Mouse (Mus musculus) kidney, adult 2 months (tissue): ENCODE results near the gene Zfp941. TPM values are rescaled to one million over a fixed set of nuclear protein-coding genes. Genes with fewer than 3 reads are reported as not detected.
"Not testable (repeated sequence)": the region's sequence is repeated elsewhere in the genome, so short reads cannot be mapped to it uniquely, and the experiment has no call there.

ENCODE experiments used
- DNase-seq: peaks from one replicate; pipeline ENCODE4 v3.0.0; 2021
- H3K27ac ChIP-seq: fragments of 200-500 bp; 2 replicates; pipeline ENCODE4 v1.5.1; 2012; ENCODE audit warnings: low read depth, low read length, control low read depth, inconsistent platforms; ENCODE audit not compliant: insufficient read depth
- H3K27me3 ChIP-seq: fragments of 200-500 bp; replicated peaks from 2 replicates; pipeline ENCODE4 v1.6.1; 2012; ENCODE audit warnings: mild to moderate bottlenecking, moderate library complexity, low read length, inconsistent platforms; ENCODE audit not compliant: control insufficient read depth, insufficient read depth
- H3K36me3 ChIP-seq: fragments of 200-500 bp; 2 replicates; pipeline ENCODE4 v1.6.1; 2012; ENCODE audit warnings: mild to moderate bottlenecking, moderate library complexity, low read length, inconsistent platforms; ENCODE audit not compliant: control insufficient read depth, insufficient read depth
- H3K4me1 ChIP-seq: fragments of 200-500 bp; 2 replicates; pipeline ENCODE4 v1.6.1; 2011; ENCODE audit warnings: low read length; ENCODE audit not compliant: control insufficient read depth, insufficient read depth
- H3K4me3 ChIP-seq: fragments of 200-500 bp; 2 replicates; pipeline ENCODE4 v1.5.1; 2011; ENCODE audit warnings: mild to moderate bottlenecking, low read depth, low read length, control low read depth; ENCODE audit not compliant: insufficient read depth
- CTCF ChIP-seq: fragments of 200-500 bp; conservative IDR thresholded peaks from 2 replicates; pipeline ENCODE4 v1.5.1; 2011; ENCODE audit warnings: low read depth, mild to moderate bottlenecking, control low read depth, low read length, moderate library complexity, mixed read lengths; ENCODE audit not compliant: insufficient read depth, insufficient read length
- POLR2A ChIP-seq: fragments of 200-500 bp; IDR thresholded peaks from one replicate; pipeline ENCODE4 v1.6.1; 2011; ENCODE audit warnings: low read depth, low read length, control low read depth
- WGBS: fragments of 180-500 bp; shearing (Covaris S2); methylation state at CpG from one replicate; pipeline ENCODE4 v1.1.7; 2018; 5-methylcytosine and 5-hydroxymethylcytosine counted together
- polyA plus RNA-seq: library from polyadenylated mRNA; depleted of rRNA; stranded (reverse); fragments of >200 nt; gene quantifications from 2 replicates; pipeline ENCODE4 v1.2.3, GENCODE M21; 2012; rRNA removed

The Zfp941 gene
- polyA plus RNA-seq, 1 experiment = 1.0 TPM

- DNase-seq = no peak
- H3K4me1 ChIP-seq = no peaks in the 10 kb centered on the region
- WGBS = 68% methylated on average over 4 of the region's 4 CpGs
- H3K4me3 ChIP-seq = no peak overlapping the region
- no peak overlapping the region for H3K27ac ChIP-seq
- TF ChIP-seq CTCF = no peak
- TF ChIP-seq POLR2A = no peak
- H3K36me3 ChIP-seq = no peaks in the 10 kb centered on the region
- no peaks in the 10 kb centered on the region for H3K27me3 ChIP-seq
These were observed 41.4 kb downstream of the Zfp941 start for GRCm38 (mm10) chr7:140780548-140780947.

- no peaks in the 10 kb centered on the region; the same call in 1 of the 2 replicates for H3K36me3 ChIP-seq
- no peak for DNase-seq
- H3K27ac ChIP-seq = peak overlapping the region; percentile 65
- no peaks in the 10 kb centered on the region for H3K27me3 ChIP-seq
- H3K4me3 ChIP-seq = peak overlapping the region; percentile 47
- H3K4me1 ChIP-seq = peaks cover 2% of the 10 kb centered on the region; the same call in 1 of the 2 replicates
- WGBS = 69% methylated on average over 12 of the region's 12 CpGs
- no peak for TF ChIP-seq POLR2A
- TF ChIP-seq CTCF = peak; percentile 33; the same call in 1 of the 2 replicates
These were observed 55.9 kb downstream of the Zfp941 start for GRCm38 (mm10) chr7:140765888-140766739.

GRCm38 (mm10) chr7:140765391-140765790 is 56.6 kb downstream of the Zfp941 start:
- H3K27ac ChIP-seq, H3K4me1 ChIP-seq, H3K27me3 ChIP-seq, H3K4me3 ChIP-seq, H3K36me3 ChIP-seq: not testable (repeated sequence)
- DNase-seq = peak; percentile 55
- WGBS = 52% methylated on average over 1 of the region's 1 CpGs

GRCm38 (mm10) chr7:140763447-140764020 is 58.4 kb downstream of the Zfp941 start, which contains the start of gene Cyp2e1:
Cyp2e1 (plus strand) TSS chr7:140763739.
- Histone ChIP-seq H3K4me1 (peaks cover 2% of the 10 kb centered on the region; the same call in 1 of the 2 replicates), H3K27ac (peak within 1 kb of the TSS; percentile 92), H3K27me3 (no peaks in the 10 kb centered on the region), H3K4me3 (peak within 1 kb of the TSS; percentile 84), H3K36me3 (no peaks in the 10 kb centered on the region; the same call in 1 of the 2 replicates)
- DNase-seq = peak; percentile 93
- WGBS = 55% methylated on average over 7 of the region's 7 CpGs
- TF ChIP-seq CTCF (no peak), POLR2A (peak; percentile 51)

- Histone ChIP-seq H3K27me3 (no peaks in the 10 kb centered on the region), H3K27ac (no peak overlapping the region), H3K4me1 (no peaks in the 10 kb centered on the region; the same call in 1 of the 2 replicates), H3K4me3 (no peak overlapping the region), H3K36me3 (no peaks in the 10 kb centered on the region; the same call in 1 of the 2 replicates)
- TF ChIP-seq POLR2A = no peak
- no peak for TF ChIP-seq CTCF
- peak; percentile 54 for DNase-seq
These were observed 61.3 kb downstream of the Zfp941 start for GRCm38 (mm10) chr7:140760647-140761046.

Other genes starting within 250 kb of the Zfp941 start
- not detected in 2 replicates for gene Olfr46, start 220.9 kb downstream of the Zfp941 start, polyA plus RNA-seq
- gene Olfr61, start 193.2 kb downstream of the Zfp941 start, polyA plus RNA-seq = not detected in 2 replicates
- not detected in 2 replicates for gene Olfr53, start 175.7 kb downstream of the Zfp941 start, polyA plus RNA-seq
- not detected in 2 replicates for gene Olfr539, start 162.2 kb downstream of the Zfp941 start, polyA plus RNA-seq
- not detected in 2 replicates for gene Olfr45, start 140.2 kb downstream of the Zfp941 start, polyA plus RNA-seq
- gene Olfr541, start 124.9 kb downstream of the Zfp941 start, polyA plus RNA-seq = not detected in 2 replicates
- gene Cyp2e1, start 58.4 kb downstream of the Zfp941 start, polyA plus RNA-seq = 78.0 and 92.8 TPM in 2 replicates
- 0.05 and 0.10 TPM in 2 replicates for gene Syce1, start 34.3 kb downstream of the Zfp941 start, polyA plus RNA-seq
- 7.4 and 9.3 TPM in 2 replicates for gene Urah, start 12.8 kb upstream of the Zfp941 start, polyA plus RNA-seq
- 20.6 and 20.8 TPM in 2 replicates for gene Scgb1c1, start 23.4 kb upstream of the Zfp941 start, polyA plus RNA-seq
- 0.06 and 0.27 TPM in 2 replicates for gene Odf3, start 25.6 kb upstream of the Zfp941 start, polyA plus RNA-seq
- not detected in 2 replicates for gene Gm45785, start 34.2 kb upstream of the Zfp941 start, polyA plus RNA-seq
- 53.1 and 63.8 TPM in 2 replicates for gene Ric8a, start 34.8 kb upstream of the Zfp941 start, polyA plus RNA-seq
- 25.4 and 26.3 TPM in 2 replicates for gene Bet1l, start 35.4 kb upstream of the Zfp941 start, polyA plus RNA-seq
- 66.8 and 75.2 TPM in 2 replicates for gene Psmd13, start 59.8 kb upstream of the Zfp941 start, polyA plus RNA-seq
- gene Sirt3, start 60.1 kb upstream of the Zfp941 start, polyA plus RNA-seq = 155 and 168 TPM in 2 replicates
- gene Cox8b, start 78.3 kb upstream of the Zfp941 start, polyA plus RNA-seq = 111 and 188 TPM in 2 replicates
- 56.6 and 70.7 TPM in 2 replicates for gene Nlrp6, start 98.7 kb upstream of the Zfp941 start, polyA plus RNA-seq
- gene Pgghg, start 119.2 kb upstream of the Zfp941 start, polyA plus RNA-seq = 58.0 and 71.2 TPM in 2 replicates
- gene Ifitm5, start 128.1 kb upstream of the Zfp941 start, polyA plus RNA-seq = 0.87 and 1.4 TPM in 2 replicates
- 0.27 TPM in 1 of 2 replicates, not detected in the other for gene Gm45717, start 133.8 kb upstream of the Zfp941 start, polyA plus RNA-seq
- 642 and 737 TPM in 2 replicates for gene Ifitm2, start 133.8 kb upstream of the Zfp941 start, polyA plus RNA-seq
- gene Ifitm1, start 145.0 kb upstream of the Zfp941 start, polyA plus RNA-seq = 125 and 135 TPM in 2 replicates
- 259 and 313 TPM in 2 replicates for gene Ifitm3, start 188.6 kb upstream of the Zfp941 start, polyA plus RNA-seq
- gene Ifitm6, start 195.7 kb upstream of the Zfp941 start, polyA plus RNA-seq = 1.6 and 2.3 TPM in 2 replicates
- not detected in 2 replicates for gene Gm17387, start 207.0 kb upstream of the Zfp941 start, polyA plus RNA-seq
- 0.16 and 0.44 TPM in 2 replicates for gene B4galnt4, start 238.9 kb upstream of the Zfp941 start, polyA plus RNA-seq